Mouse (Mus musculus) heart, postnatal 10 days (tissue): ENCODE data around the gene Matn1. TPM values are rescaled to one million over a fixed set of nuclear protein-coding genes. Genes with fewer than 3 reads are reported as not detected.

ENCODE experiments used
- DNase-seq, 2 experiments: peaks; one replicate each; pipeline ENCODE4 v3.0.0; 2021
- intact Hi-C: fragments of 180-260 bp; cut with DNase I; formaldehyde crosslinking; loops from one replicate; pipeline ENCODE4 v1.15.1; 2025
- total RNA-seq, 2 experiments: library from RNA; stranded (reverse); gene quantifications; 2 replicates each; pipeline ENCODE4 v1.2.3; 2021

Matn1 gene
- total RNA-seq, 2 experiments from 2014 or later: not detected

DNA sequence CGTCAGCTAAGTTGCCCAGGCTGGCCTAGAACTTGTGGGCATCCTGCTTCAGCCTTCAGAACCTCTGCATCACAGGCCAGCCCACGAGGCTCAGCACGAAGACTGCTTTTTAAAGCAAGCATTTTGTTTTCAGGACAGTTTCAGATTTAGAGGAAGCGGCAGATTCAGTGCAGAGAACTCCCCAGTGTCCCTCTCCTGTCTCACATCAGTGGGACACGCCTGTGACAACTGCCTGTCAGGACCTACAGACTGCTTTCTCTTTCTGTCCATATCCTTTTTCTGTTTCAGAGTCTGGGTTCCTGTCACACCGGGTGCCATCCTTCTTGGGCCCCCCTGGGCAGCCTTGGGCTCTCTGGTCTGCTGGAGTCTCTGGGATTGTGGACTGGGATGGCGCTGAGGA lies 27.5 kb upstream of the Matn1 start:
- DNase-seq: no peak
- intact Hi-C loops: no loop called here

DNA sequence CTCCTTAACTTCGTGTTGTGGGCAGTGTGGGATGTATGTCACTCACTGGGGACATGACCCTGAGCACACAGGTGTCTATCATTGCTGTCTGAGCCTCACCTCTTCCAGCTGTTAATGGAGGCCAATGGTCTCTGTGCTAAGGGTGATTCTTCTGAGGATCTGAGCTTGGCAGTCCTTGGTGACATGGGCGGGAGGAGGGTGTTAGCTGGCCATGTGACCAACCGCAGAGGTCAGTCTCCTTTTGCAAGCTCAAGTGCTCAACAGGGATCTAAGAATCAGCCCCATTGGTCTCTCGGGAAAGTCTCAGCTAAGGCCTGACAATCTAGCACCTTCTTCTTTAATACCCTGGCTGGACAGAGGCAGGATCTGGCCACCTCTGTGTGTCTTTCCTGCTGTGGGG lies 26.6 kb upstream of the Matn1 start:
- DNase-seq: no peak
- intact Hi-C loops: no loop called here

GRCm38 (mm10) chr4:130918805-130919749 lies 25.1 kb upstream of the Matn1 start:
- no peak for DNase-seq
- intact Hi-C loops: no loop called here

GRCm38 (mm10) chr4:130919750-130920356 lies 24.3 kb upstream of the Matn1 start:
- intact Hi-C loops: no loop called here
- DNase-seq: no peak

GRCm38 (mm10) chr4:130920951-130921693 lies 23.1 kb upstream of the Matn1 start:
- DNase-seq: no peak

DNA sequence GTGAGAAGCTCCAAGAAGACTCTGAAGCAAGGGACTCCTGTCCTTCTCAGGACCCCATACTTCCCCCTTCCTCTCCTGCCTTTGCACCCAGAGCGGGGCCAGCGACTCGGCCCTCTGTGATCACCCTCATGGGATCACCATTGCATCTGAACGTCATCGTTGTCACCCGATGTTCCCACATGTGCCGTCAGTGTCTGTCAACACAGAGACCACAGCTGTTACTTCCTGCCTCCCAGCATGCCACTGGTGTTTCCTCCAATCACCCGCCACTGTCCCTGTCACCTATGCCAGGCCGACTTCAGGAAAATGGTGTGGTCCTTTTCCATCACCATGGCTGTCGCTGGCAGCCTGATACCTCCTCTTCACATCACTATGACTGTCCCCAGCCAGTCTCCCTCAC lies 22.2 kb upstream of the Matn1 start:
- DNase-seq: no peak
- intact Hi-C loops: no loop called here

More at GRCm38 (mm10) chr4:130920951-130921693, 23.1 kb upstream of the Matn1 start:
- intact Hi-C loops: no loop called here

- intact Hi-C loops: no loop called here
- no peak for DNase-seq
Measured at GRCm38 (mm10) chr4:130926274-130926673, 17.9 kb upstream of the Matn1 start.

- intact Hi-C loops: no loop called here
- no peak for DNase-seq
Measured at GRCm38 (mm10) chr4:130927821-130928220, 16.4 kb upstream of the Matn1 start.

GRCm38 (mm10) chr4:130942644-130943043 lies 1.5 kb upstream of the Matn1 start:
- intact Hi-C loops: no loop called here
- DNase-seq: no peak

DNA sequence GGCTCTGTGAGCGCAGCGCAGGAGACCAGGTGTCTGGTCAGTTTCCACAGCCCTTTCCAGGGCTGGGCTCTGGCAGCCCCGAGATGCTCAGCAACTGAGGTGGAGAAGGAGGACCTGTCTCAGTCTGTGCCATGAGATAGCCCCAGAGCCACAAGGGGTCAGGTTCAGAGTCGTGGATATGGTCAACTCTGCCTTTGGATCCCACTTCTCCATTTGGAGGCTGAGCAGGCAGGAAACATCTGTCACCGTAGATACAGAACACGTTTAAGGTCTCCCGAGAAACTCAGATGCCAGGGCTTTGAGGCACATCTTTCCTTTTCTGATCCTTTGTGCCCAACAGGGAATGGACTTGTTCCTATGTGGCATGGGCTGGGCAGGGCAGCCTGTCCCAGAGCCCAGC lies 594 bp downstream of the Matn1 start:
- no peak for DNase-seq
- intact Hi-C loops: no loop called here

DNA sequence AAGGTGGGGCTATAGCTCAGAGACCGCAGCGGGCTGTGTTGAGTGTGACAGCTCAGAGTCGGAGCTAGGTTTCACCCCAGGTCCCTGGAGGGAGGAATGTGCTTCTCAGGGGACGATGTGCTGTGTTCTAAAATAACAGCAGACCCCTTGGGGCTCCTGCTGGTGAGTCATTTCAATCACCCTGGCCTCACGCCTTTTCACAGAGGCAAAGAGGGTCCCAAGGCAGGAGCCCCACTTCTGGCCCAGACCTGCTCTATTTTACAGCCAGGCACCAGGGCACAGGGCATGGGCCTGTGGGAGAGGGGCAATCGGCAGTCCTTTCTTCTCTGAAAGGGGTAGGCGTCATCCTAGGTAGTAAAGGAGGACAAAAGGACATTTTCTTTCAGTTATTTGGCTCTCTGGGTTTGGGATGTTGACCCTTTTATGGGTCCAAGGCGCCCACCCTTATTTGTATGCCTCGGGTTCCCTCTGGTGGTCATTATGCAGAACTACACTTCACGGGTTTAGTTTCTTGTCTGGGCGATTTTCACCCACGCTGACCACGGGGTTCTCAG lies 3.0 kb downstream of the Matn1 start:
- intact Hi-C loops: loop anchor here (1.0 kb wide), 2 partner anchors 51 to 157 kb away; no protein-coding TSS in a partner anchor
- DNase-seq: peak; percentile 28 to 58

DNA sequence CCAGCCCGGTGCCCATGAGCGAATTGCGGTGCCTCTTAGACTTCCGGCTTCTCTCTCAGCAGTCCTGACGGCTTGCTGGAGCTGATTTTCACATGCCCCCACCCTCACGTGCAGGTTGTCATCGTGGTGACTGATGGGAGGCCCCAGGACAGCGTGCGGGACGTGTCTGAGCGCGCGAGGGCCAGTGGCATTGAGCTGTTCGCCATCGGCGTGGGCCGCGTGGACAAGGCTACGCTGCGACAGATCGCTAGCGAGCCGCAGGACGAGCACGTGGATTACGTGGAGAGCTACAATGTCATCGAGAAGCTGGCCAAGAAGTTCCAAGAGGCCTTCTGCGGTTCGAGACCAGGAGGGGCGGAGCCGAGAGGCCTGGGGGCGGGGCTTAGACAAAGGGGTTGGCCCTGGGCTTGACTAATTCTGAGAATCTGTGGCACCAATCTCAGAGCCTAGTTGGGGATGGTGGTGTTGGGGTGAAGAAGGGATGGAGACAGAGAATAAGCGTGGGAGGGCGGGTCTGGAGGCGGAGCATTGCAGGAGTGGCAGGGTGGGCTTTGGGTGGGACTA lies 5.7 kb downstream of the Matn1 start:
- DNase-seq: no peak

GRCm38 (mm10) chr4:130952531-130952930 lies 8.3 kb downstream of the Matn1 start:
- no peak for DNase-seq
- intact Hi-C loops: no loop called here

More for the DNA sequence above, 5.7 kb downstream of the Matn1 start:
- intact Hi-C loops: no loop called here

DNA sequence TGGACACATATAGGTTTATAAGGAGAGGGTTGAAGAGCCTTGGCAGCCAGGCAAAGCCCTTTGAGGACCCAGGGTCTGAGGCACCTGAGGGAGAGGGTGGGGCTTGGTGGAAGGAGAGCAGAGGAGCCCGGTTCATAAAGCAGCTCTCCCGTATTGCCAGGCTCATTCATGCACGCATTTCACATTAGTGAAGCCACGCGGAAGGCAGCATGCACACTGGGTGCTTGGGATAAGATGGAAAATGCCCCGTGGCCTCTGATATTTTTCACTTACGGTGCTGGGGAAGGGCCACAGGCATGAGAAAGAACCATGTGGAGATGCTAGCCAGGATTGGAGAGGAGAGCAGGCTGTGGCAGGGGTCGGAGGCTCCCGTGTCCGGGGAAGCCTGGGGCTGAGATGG lies 13.0 kb downstream of the Matn1 start:
- no peak for DNase-seq
- intact Hi-C loops: no loop called here

GRCm38 (mm10) chr4:130958812-130959211 lies 14.6 kb downstream of the Matn1 start:
- intact Hi-C loops: no loop called here
- DNase-seq: no peak

- intact Hi-C loops: loop anchor here (1.0 to 10.0 kb wide), 6 partner anchors 78 to 879 kb away; partner anchors contain the start of gene Ptpru
- DNase-seq: no peak
Measured at GRCm38 (mm10) chr4:130959678-130960077, 15.5 kb downstream of the Matn1 start.

- intact Hi-C loops: loop anchor here (1.0 to 10.0 kb wide), 6 partner anchors 77 to 878 kb away; partner anchors contain the start of gene Ptpru
- peak; percentile 86 to 94 for DNase-seq
Measured at GRCm38 (mm10) chr4:130960118-130960734, 16.0 kb downstream of the Matn1 start.

GRCm38 (mm10) chr4:130971278-130971677 lies 27.1 kb downstream of the Matn1 start:
- intact Hi-C loops: no loop called here
- DNase-seq: no peak

GRCm38 (mm10) chr4:130972421-130972829 lies 28.2 kb downstream of the Matn1 start:
- peak; percentile 85 to 88 for DNase-seq
- intact Hi-C loops: no loop called here
